Mouse (Mus musculus) lung, adult 2 months (tissue): ENCODE data around the gene Sac3d1. TPM values are rescaled to one million over a fixed set of nuclear protein-coding genes. Genes with fewer than 3 reads are reported as not detected.
"Not testable (repeated sequence)": the region's sequence is repeated elsewhere in the genome, so short reads cannot be mapped to it uniquely, and the experiment has no call there.

Experiments used
- DNase-seq: peaks from one replicate; pipeline ENCODE4 v3.0.0; 2022
- H3K4me1 ChIP-seq: fragments of 200-500 bp; 2 replicates; pipeline ENCODE4 v1.6.1; 2011; ENCODE audit warnings: low read length; ENCODE audit not compliant: control insufficient read depth, insufficient read depth
- H3K4me3 ChIP-seq: fragments of 200-500 bp; replicated peaks from 2 replicates; pipeline ENCODE3; 2011; ENCODE audit warnings: low read depth, mild to moderate bottlenecking, control low read depth, low read length; ENCODE audit errors: extremely low read depth
- CTCF ChIP-seq: fragments of 200-500 bp; IDR thresholded peaks from 2 replicates; pipeline ENCODE4 v1.5.1; 2011; ENCODE audit warnings: mild to moderate bottlenecking, low read length, control low read depth; ENCODE audit not compliant: insufficient read depth
- POLR2A ChIP-seq: fragments of 200-500 bp; IDR thresholded peaks from 2 replicates; pipeline ENCODE4 v1.6.1; 2011; ENCODE audit warnings: low read depth, mild to moderate bottlenecking, control low read depth, low read length, borderline replicate concordance; ENCODE audit errors: extremely low read depth
- WGBS: fragments of 180-500 bp; shearing (Covaris S2); methylation state at CpG from one replicate; pipeline ENCODE4 v1.1.7; 2018; 5-methylcytosine and 5-hydroxymethylcytosine counted together
- polyA plus RNA-seq: library from polyadenylated mRNA; depleted of rRNA; stranded (reverse); fragments of >200 nt; gene quantifications from 2 replicates; pipeline ENCODE4 v1.2.3, GENCODE M21; 2012

Gene Sac3d1
- polyA plus RNA-seq, 1 experiment, result 25.3 TPM

DNA sequence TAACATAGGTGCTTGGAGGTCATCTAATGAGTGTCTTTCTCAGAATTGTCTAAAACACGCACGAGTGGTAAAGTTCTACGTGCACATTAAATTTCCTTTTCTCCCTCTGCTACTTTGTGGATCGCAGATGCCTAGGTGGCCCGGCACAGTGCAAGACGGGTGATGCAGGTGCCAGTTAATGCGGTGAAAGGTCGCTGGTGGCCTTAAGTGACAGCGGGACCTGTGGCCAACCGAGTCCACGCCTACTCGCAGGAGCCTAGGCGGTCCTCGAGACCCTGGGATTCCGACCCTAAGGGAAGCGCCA lies 21.9 kb upstream of the Sac3d1 start:
- peaks cover 2% of the 10 kb centered on the region; the same call in 1 of the 2 replicates for H3K4me1 ChIP-seq
- H3K4me3 ChIP-seq, result peak overlapping the region; percentile 81
- 2% methylated on average over 16 of the region's 16 CpGs for WGBS
- DNase-seq, result no peak
- TF ChIP-seq POLR2A (no peak), CTCF (no peak)

DNA sequence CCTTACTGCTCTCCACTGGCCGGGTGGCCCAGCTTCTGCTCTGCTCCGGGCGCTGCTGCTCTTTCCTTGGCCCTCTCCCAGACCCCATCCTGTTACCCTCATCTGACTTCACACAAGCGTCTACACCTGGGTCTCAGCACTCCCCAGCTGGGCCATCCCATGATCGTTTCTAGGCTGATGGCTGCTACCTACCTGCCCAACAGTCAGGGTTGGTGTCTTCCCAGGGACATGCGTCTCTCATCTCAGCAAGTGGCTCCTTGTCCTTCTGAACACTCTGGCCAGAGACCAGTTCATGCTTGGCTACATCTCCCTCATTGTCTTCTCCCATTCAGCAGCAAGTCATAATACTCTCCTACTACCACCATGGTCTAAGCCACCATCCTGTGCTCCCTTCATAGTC lies 21.3 kb upstream of the Sac3d1 start:
- no peak for DNase-seq
- Histone ChIP-seq H3K4me1 (peaks cover 2% of the 10 kb centered on the region; the same call in 1 of the 2 replicates), H3K4me3 (no peak overlapping the region)
- WGBS, result 94% methylated on average over 6 of the region's 6 CpGs
- TF ChIP-seq POLR2A (no peak), CTCF (no peak)

DNA sequence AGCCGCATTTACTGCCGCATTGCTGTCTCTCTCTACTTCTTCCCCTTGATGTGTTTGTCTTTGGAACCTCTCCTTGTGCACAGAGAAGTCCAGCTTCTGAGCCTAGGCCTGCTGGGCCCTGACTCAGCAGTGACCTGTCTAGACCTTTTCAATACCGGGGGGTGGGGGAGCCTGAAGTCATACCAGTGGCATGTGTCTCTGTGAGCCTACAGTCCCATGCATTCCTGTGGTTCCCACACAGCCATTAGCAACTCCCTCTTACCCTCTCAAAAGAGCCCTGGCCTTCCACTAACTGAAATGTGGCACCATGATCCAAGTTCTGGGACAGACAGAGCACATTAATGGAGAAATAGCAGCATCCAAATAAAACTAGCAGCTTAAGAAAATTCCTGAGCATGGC lies 17.9 kb upstream of the Sac3d1 start:
- Histone ChIP-seq H3K4me1 (peaks cover 2% of the 10 kb centered on the region; the same call in 1 of the 2 replicates), H3K4me3 (no peak overlapping the region)
- no peak for DNase-seq
- WGBS, result 87% methylated on average over 3 of the region's 3 CpGs
- TF ChIP-seq CTCF (no peak), POLR2A (no peak)

DNA sequence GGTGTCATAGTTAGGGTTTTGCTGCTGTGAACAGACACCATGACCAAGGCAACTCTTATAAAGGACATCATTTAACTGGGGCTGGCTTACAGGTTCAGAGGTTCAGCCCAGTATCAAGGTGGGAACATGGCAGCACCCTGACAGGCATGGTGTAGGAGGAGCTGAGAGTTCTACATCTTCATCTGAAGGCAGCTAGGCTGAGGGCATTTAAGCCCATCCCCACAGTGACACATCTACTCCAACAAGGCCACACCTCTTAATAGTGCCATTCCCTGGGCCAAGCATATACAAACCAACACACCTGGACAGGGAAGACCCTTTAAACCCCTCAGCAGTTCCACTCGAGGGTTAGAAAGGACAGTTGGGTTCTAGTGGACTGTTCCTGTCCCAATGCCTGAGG lies 14.7 kb upstream of the Sac3d1 start:
- not testable (repeated sequence) for H3K4me1 ChIP-seq, H3K4me3 ChIP-seq, DNase-seq
- WGBS, result 37% methylated on average over 1 of the region's 1 CpGs

DNA sequence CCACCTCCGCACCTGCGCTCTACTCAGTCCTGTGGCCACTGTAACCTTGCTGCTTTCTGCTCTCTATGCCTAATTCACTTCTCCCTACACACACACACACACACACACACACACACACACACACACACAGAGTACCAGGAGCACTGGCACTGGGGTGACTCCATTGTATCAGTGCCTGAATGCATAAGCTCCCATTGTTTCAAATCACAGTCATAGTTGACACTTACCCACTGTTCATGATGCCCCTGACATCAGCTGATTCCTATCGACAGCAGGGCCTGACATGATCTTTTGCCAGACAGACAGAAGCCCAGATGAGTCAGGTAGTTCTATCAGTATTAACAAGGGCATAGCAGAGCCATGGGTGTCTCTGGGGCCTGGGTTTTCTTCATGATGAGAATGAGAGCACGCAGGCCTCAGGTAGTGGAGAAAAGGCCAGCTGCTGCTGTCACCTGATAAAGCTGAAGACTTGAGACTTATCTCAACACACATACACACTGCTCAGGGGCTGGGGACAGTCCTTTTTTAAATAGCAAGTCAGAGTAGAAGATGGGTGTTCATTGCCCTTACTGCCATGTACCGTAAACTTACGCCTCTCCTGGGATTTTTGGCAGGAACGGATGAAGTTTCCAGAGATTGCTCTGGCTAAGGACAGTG lies 13.8 kb upstream of the Sac3d1 start:
- TF ChIP-seq POLR2A (no peak), CTCF (no peak)
- no peak for DNase-seq
- 81% methylated on average over 7 of the region's 7 CpGs for WGBS
- no peak overlapping the region for H3K4me3 ChIP-seq
- H3K4me1 ChIP-seq, result no peaks in the 10 kb centered on the region

DNA sequence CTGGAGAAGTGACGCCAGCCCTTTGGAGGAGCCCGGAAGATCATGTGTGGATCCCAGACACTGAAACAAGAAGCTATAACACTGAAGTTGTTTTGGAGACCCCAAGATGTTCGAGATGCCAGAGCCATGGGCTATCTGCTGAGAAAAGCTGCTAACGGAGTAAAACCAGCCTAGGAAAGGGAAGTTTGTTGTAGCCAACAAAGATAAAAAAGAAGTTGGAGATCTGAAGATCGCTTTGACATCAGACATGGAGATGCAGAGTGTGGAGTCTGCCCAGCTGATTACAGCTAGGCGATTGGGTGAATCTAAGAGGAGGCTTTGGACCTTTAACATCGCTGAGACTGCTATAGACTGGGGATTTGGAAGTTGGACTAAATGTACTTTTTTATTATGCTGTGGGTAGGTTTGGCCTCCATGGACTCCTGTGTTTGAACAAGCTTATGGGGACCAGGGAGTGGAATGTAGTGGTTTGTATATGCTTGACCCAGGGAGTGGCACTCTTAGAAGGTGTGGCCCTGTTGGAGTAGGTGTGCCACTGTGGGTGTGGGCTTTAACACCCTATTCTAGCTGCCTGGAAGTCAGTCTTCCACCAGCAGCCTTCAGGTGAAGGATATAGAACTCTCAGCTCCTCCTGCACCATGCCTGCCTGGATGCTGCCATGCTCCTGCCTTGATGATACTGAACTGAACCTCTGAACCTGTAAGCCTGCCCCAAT lies 12.1 kb upstream of the Sac3d1 start:
- WGBS, result 71% methylated on average over 7 of the region's 7 CpGs
- H3K4me1 ChIP-seq, H3K4me3 ChIP-seq, DNase-seq: not testable (repeated sequence)

DNA sequence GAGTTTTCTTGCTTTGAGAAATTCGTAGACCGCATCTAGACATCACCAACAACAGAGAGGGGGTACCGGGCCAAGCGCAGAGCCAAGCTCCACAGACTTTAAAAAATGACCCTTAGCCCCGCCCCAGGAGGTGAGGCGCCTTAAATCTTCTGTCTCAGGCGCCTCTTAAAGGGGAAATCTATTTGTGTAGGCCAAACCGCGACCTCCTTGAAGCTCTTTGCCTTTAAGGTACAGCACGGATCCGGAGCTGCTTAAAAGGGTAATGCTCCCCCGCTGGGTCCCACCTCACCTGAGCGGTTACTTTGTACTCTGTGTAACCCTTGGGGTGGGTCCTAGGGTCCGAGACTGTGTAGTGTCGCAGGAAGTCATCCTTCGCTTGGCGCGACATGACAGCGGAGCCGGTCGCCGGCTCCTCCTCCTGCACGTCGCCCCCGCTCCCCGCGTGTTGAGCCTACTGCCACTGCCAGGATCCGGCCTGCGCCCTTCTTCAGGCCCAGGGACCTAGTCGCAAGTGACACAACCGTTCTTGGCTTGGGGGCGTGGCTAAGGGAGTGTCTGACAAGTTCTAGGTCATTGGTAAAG lies 9.4 kb upstream of the Sac3d1 start, which contains the start of gene Snx15:
Gene Snx15 (minus strand): TSS at position 545 of the 582 bp plus-strand sequence.
- 1% methylated on average over 32 of the region's 32 CpGs for WGBS
- Histone ChIP-seq H3K4me3 (peak within 1 kb of the TSS; percentile 82), H3K4me1 (no peaks in the 10 kb centered on the region)
- peak; percentile 97 for DNase-seq
- TF ChIP-seq CTCF, result no peak
- peak; percentile 51; the same call in 1 of the 2 replicates for TF ChIP-seq POLR2A

DNA sequence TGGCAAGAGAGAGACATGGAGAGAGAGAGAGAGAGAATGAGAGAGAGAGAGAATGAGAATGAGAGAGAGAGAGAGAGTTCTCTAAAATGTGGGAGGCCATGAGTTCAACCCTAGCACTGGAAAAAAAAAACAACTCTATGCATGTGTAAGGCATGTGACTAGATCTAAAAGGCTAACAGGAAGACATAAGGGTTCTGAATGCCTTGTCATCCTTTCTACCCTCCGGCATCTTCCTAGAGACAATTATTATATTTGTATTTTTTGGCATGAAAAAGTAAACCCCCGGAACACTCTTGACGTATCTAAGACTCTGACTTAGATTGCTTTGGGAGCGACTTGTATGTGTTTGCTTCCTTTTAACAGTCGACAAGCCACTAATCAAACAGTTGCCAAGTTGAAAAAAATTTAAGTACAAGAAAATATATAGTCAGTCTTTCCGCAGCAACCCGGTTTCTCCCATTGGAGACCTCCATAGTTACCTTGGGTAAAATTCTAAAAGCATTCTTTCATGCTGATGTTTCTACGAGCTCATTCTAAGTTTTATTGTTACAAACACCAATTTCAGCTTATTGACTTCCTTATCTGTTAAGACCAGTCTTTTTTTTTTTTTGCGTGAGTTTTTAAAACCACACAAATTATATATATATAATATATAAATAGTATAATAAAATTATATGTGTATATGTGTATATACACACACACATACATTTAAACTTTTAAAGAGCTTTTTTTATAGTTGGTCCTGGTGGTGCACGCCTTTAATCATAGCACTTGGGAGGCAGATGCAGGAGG lies 8.5 kb upstream of the Sac3d1 start:
- no peak for TF ChIP-seq POLR2A
- no peak for TF ChIP-seq CTCF
- no peak for DNase-seq
- WGBS, result 52% methylated on average over 10 of the region's 10 CpGs
- Histone ChIP-seq H3K4me3 (peak overlapping the region; percentile 82), H3K4me1 (no peaks in the 10 kb centered on the region)

DNA sequence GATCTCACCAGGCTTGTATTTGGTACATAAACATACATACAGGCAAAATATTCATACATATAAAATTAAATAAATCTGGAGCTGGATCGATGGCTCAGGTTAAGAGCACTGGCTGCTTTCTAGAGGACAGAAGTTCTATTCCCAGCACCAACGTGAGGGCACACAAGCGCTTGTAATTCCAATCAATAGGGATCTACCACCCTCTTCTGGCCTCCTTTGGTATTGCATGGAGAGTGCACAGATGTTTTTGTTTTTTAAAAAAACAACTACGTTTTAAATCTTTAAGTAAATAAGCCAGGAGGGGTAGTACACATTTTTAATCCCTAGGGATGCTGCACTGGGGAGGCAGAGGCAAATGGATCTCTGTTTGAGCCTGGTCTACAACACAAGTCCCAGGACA lies 7.8 kb upstream of the Sac3d1 start:
- no peak overlapping the region for H3K4me3 ChIP-seq
- no peak for TF ChIP-seq POLR2A
- peak; percentile 45 for TF ChIP-seq CTCF
- DNase-seq, result peak; percentile 45
- H3K4me1 ChIP-seq, result no peaks in the 10 kb centered on the region
- WGBS, result 21% methylated on average over 4 of the region's 4 CpGs
